1 mouse cellular context compared by ENCODE assay signal in genomic region chr4:129016329-129016728, GRCm38 (mm10).
TF ChIP-seq lines count a peak whose summit lies in the region.

No protein-coding gene starts in this region.

TF ChIP-seq in MEL, 35 proteins besides CTCF, POLR2A, EP300 and RAD21:
- TF ChIP-seq USF1 (IDR thresholded peaks at IDR 0.05; ENCODE audit: low read depth, low read length): peak; percentile 43; the same call in 1 of the 2 replicates
- no peak for TF ChIP-seq MEF2A (IDR thresholded peaks at IDR 0.05; ENCODE audit: extremely low read depth, insufficient replicate concordance, low read depth, low read length, poor library complexity, severe bottlenecking)
- TF ChIP-seq SIN3A (IDR thresholded peaks at IDR 0.05; ENCODE audit: low read length): no peak
- TF ChIP-seq ELF1 (IDR thresholded peaks at IDR 0.05; ENCODE audit: low read depth, low read length): no peak
